Mouse (Mus musculus) gastrocnemius, postnatal 14 days (tissue): ENCODE results near the gene Rasd1. TPM values are rescaled to one million over a fixed set of nuclear protein-coding genes. Genes with fewer than 3 reads are reported as not detected.
"Not testable (repeated sequence)": the region's sequence is repeated elsewhere in the genome, so short reads cannot be mapped to it uniquely, and the experiment has no call there.

Source experiments
- DNase-seq: peaks from one replicate; pipeline ENCODE4 v3.0.0; 2021; ENCODE audit warnings: mixed read lengths
- intact Hi-C: fragments of 180-260 bp; cut with DNase I; formaldehyde crosslinking; loops from one replicate; pipeline ENCODE4 v1.15.1; 2025; ENCODE audit warnings: low total_unique reads
- total RNA-seq, 2 experiments: library from RNA; stranded (reverse); gene quantifications; 2 replicates each; pipeline ENCODE4 v1.2.3; 2021

The Rasd1 gene
- total RNA-seq, 2 experiments from 2014 or later: 1.5 to 1.8 TPM

DNA sequence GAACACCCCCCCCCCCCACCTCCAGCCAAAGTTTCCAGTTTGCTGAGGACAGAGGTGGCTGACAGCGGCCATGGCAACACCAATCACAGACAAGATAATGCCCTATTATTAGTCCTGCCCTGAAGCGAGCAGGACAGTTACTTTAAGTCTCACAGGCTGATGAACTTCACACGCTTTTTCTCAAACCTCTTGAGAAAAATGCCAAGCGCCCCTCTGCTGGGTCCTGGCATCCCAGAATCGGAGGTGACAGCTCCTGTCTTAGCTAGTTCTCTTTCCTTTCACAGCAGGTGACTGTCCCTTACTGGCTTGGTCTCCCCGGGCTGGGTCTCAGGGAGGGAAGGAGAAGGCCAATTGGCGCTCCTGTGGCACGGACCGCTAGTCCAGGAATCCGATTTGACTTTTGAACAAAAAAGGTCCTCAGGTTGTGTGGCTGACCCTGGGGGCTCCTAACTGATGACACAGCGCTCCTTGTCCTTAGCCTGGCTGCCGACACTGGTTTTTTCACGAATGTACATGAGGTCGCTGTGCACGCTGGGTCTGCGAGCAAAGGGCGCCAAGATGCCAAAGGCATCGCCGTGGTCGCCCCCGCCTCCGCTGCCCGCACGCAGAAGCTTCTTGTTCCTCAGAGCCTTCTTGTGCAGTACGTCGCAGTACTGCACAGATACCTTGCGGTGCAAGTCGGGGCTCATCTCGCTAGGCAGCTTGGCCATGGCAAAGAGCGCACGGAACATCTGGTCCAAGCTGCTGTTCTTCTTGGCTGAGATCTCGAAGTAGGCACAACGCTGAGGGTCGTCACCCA is 1.2 kb downstream of the Rasd1 start:
- intact Hi-C loops: loop anchor here (2.0 kb wide), 1 partner anchor 83 kb away; no protein-coding TSS in a partner anchor

GRCm38 (mm10) chr11:59962590-59962989 is 2.2 kb downstream of the Rasd1 start:
- DNase-seq: no peak
- intact Hi-C loops: loop anchor here (2.0 kb wide), 1 partner anchor 82 kb away; no protein-coding TSS in a partner anchor

More for the DNA sequence above, 1.2 kb downstream of the Rasd1 start:
- no peak for DNase-seq

GRCm38 (mm10) chr11:59961338-59961875 is 3.3 kb downstream of the Rasd1 start:
- no peak for DNase-seq
- intact Hi-C loops: no loop called here

GRCm38 (mm10) chr11:59960476-59961337 is 4.0 kb downstream of the Rasd1 start:
- DNase-seq: no peak
- intact Hi-C loops: no loop called here

GRCm38 (mm10) chr11:59959453-59959852 is 5.3 kb downstream of the Rasd1 start:
- intact Hi-C loops: no loop called here
- no peak for DNase-seq

DNA sequence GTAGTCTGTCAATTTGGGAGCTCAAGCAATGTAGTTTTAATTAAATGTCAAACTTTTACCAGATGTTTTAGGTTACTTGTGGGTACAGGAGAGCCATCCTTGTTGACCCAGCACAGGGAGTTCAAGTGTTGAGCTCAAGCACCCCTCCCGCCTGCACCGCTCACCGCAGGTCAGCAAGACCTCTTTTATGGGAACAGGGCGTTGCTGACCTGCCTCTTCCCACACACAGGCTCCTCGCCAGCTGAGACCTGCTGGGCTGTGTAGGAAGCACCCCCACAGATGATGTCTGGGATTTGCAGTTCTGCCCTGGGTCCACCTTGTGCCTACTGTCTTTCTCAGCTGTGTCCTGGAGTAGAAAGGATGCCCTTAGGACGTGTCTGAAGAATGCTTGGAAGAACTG is 8.0 kb downstream of the Rasd1 start:
- intact Hi-C loops: no loop called here
- no peak for DNase-seq

DNA sequence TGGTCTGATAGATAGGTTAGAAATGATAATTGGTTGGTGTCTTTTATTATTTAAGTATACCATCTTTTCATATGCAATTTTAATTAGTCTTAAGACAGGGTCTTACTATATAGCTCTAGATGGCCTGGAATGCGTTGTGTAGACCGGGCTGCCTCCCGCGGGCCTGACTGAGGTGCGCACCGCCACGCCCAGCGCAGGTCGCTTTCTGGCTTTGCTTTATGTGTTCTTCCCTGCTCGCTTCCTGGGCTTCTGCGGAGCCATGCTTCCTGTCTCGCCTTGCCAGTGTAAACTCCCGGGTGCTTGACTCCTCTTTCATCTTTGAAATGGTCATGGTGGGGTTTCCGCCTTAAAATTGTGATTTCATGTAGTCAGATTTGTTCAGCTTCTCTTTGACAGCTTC is 11.9 kb downstream of the Rasd1 start:
- intact Hi-C loops: no loop called here

GRCm38 (mm10) chr11:59948401-59948767 is 16.4 kb downstream of the Rasd1 start:
- intact Hi-C loops: no loop called here
- DNase-seq: no peak

More for the DNA sequence above, 11.9 kb downstream of the Rasd1 start:
- DNase-seq: no peak

GRCm38 (mm10) chr11:59947752-59948400 is 16.9 kb downstream of the Rasd1 start, which contains the start of gene Med9:
Gene Med9, plus strand, starts transcription at chr11:59948206.
- intact Hi-C loops: no loop called here
- DNase-seq: peak; percentile 96

DNA sequence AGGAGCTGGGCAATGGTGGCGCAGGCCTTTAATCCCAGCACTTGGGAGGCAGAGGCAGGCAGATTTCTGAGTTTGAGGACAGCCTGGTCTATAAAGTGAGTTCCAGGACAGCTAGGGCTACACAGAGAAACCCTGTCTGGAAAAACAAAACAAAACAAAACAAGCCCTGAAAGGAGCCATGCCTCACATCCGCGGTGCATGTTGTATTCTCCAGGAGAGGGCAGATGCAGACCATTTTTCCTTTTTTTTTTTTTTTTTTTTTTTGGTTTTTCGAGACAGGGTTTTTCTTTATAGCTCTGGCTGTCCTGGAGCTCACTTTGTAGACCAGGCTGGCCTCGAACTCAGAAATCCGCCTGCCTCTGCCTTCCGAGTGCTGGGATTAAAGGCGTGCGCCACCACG is 19.9 kb downstream of the Rasd1 start:
- intact Hi-C loops: not testable (repeated sequence)

GRCm38 (mm10) chr11:59941391-59941790 is 23.4 kb downstream of the Rasd1 start:
- intact Hi-C loops: no loop called here
- no peak for DNase-seq

More for the DNA sequence above, 19.9 kb downstream of the Rasd1 start:
- DNase-seq: not testable (repeated sequence)

- no peak for DNase-seq
- intact Hi-C loops: no loop called here
Measured at GRCm38 (mm10) chr11:59940645-59941044, 24.1 kb downstream of the Rasd1 start.

DNA sequence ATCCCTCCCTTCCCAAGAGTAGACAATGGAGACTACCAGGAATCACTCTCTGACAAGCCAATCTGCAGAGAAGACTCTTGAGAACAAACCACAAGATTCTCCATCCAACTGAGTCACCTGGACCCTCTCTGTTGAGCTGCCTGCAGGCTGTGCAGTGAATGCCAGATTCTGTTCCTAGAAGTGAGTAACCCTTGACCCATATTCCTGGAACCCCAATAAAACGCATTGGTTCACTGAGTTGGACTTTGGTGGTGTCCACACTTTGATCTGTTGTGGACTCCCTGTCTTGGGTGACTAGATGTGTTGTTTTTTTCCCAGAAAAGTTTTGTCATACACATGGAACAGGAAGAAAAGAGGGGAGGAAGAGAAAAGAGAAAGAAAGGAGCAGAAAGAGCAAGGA is 24.9 kb downstream of the Rasd1 start:
- no peak for DNase-seq
- intact Hi-C loops: no loop called here

DNA sequence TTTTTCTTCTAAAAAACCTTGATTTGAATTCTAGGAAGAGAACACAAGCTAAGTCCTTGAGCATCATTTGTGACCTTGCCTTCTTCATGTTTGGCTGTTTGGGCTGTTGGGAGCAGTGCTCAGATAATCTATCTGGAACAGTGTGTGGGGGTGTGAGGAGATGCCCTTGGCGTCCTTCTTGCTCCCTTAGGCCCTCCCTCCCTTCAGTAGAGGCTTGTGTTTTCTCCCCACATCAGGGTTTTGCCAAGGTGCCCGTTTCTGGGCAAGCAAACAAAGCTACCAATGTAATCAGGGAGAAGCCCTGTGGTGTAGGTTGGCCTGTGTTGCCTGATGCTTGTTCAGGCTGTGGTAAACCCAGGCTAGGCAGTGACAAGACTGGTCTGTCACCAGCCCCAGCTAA is 27.1 kb downstream of the Rasd1 start:
- intact Hi-C loops: no loop called here
- no peak for DNase-seq

DNA sequence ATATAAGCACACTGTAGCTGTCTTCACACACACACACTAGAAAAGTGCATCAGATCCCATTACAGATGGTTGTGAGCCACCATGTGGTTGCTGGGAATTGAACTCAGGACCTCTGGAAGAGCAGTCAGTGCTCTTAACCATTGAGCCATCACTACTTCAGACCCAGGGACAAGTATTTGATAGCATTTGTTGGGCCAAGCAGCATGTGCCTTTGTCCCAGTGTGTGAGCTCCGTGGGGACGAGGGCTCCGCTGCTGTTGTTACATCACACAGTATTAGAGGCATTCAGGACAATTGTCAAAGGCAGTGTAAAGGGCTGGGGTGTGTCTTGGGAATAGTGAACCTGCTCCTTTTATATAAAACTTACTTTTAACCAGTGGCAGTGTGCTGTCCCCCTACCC is 27.7 kb downstream of the Rasd1 start:
- intact Hi-C loops: no loop called here
- no peak for DNase-seq

- no peak for DNase-seq
- intact Hi-C loops: no loop called here
Measured at GRCm38 (mm10) chr11:59933943-59934342, 30.8 kb downstream of the Rasd1 start.

DNA sequence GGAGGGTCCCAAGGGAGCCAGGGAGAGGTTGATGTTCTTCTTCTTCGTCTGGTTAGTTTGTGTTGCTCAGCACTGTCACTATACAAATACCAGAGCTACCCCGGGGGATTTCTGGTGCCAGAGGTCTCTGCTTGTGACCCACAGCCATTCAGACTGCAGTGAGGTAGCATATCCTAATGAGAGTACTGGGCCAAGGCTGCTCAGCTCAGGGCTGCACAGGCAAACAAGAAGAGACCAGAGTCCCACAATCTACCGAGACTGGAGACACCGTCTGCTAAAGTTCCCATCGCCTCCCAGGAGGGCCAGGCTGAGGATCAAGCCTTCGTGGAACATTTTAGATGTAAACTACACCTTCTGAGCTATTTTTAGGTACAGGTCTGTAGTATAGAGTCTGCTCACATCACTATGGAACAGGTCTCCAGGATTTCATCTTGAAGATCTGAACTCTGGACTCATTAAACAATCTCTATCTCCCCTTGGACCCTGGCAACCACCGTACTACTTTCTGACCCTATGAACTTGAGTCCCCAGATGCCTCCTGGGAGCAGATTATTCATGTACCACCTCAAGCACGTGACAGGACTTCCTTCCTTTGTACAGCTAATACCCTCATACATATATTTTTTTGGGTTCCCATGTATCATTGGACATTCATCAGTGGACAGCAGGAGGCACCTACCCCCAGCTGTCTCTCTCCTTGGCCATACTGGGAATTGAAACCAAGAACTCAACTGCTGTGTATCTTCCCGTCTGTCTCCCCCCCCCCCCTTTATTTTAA is 32.0 kb downstream of the Rasd1 start:
- intact Hi-C loops: no loop called here

GRCm38 (mm10) chr11:59930031-59930430 is 34.7 kb downstream of the Rasd1 start:
- intact Hi-C loops: no loop called here
- DNase-seq: no peak

More for the DNA sequence above, 32.0 kb downstream of the Rasd1 start:
- no peak for DNase-seq

GRCm38 (mm10) chr11:59921265-59921664 is 43.5 kb downstream of the Rasd1 start:
- intact Hi-C loops: no loop called here
- DNase-seq: no peak
